Mouse (Mus musculus): ENCODE measurements around the gene Rps6kb1.
A peak's percentile ranks its signal among the peaks of the same experiment; 100 is the strongest.

DNA sequence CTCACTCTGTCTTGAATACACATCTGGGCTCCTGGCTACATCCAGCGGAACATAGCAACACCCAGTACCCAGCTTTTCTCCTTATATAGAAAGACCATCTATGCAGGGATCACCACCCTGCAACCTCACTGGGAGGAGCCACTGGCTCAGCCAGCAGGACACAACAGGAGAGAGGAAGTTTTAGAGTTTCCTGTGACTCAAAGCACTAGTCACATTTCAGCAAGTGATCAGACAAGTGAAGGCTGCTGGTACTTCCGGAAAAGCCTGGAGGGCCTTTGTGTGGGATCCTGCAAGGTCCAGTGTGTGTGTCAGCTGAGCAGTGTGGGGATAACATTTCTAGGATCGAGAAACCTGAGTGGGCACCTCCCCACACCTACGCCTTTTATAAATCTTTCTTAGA is 32.6 kb upstream of the Rps6kb1 start:
- no peak for TF ChIP-seq MAX (IDR thresholded peaks at IDR 0.05)
- TF ChIP-seq CTCF (IDR thresholded peaks at IDR 0.05; ENCODE audit: control insufficient read depth, insufficient read depth, insufficient read length), result no peak
- TF ChIP-seq MYOD1 (IDR thresholded peaks at IDR 0.05; ENCODE audit: control insufficient read depth, insufficient read length, low read depth), result peak; percentile 80
- peak; percentile 24 for TF ChIP-seq USF1 (IDR thresholded peaks at IDR 0.05; ENCODE audit: low read depth)
- no peak for TF ChIP-seq MYOG (IDR thresholded peaks at IDR 0.05; ENCODE audit: control insufficient read depth, extremely low read depth, insufficient read length)
- no peak for TF ChIP-seq CEBPB (IDR thresholded peaks at IDR 0.05; ENCODE audit: low read depth)
- TF ChIP-seq FOSL1 (IDR thresholded peaks at IDR 0.05; ENCODE audit: insufficient read depth, low read length, poor library complexity, severe bottlenecking), result peak; percentile 47
